Mouse (Mus musculus): Measurements from ENCODE around the gene Pwwp2b.

Pwwp2b gene

GRCm38 (mm10) chr7:139247881-139248614, at the start of gene Pwwp2b:
TSS of gene Pwwp2b (plus strand) at chr7:139248482.
- DNase-seq, result peak; percentile 71

GRCm38 (mm10) chr7:139200108-139200507, 48.2 kb upstream of the Pwwp2b start:
- peak; percentile 59 for DNase-seq

- no peak for DNase-seq
Observed at GRCm38 (mm10) chr7:139201209-139201608, 47.1 kb upstream of the Pwwp2b start.

- no peak for DNase-seq
Observed at GRCm38 (mm10) chr7:139208023-139208772, 40.1 kb upstream of the Pwwp2b start.

DNA sequence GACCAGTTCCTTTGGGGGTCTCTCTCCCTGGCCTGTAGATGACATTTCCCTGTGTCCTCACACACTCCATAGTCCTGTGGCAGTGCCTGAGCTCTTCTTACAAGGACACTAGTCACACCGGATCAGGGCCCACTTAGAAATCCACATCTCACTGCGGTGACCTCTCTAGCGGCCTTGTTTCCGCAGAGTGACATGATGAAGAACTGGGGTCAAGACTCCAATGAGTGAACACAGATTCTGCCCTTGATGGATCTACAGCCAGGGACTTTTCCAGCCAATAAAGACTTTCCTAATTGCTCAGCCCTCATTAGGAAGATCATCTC, 39.5 kb upstream of the Pwwp2b start:
- DNase-seq, result no peak

DNA sequence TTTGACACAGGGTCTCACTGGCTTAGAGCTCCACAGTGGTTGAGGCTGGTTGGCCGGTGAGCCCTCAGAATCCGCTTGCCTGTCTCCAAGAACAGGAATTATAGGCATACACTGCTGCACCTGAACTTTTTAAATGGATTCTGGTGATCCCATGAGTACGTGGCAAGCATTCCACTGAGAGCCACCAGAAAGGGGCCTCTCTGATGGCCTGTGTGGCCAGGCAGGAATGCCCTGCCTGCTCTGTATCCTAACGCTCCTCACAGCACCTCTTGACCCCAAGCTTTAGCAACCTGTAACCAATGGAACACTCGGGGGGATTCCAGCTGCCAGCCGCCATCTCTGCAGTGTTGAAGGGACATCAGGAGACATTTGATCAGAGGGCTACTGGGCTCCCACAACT, 36.5 kb upstream of the Pwwp2b start:
- DNase-seq, result no peak

DNA sequence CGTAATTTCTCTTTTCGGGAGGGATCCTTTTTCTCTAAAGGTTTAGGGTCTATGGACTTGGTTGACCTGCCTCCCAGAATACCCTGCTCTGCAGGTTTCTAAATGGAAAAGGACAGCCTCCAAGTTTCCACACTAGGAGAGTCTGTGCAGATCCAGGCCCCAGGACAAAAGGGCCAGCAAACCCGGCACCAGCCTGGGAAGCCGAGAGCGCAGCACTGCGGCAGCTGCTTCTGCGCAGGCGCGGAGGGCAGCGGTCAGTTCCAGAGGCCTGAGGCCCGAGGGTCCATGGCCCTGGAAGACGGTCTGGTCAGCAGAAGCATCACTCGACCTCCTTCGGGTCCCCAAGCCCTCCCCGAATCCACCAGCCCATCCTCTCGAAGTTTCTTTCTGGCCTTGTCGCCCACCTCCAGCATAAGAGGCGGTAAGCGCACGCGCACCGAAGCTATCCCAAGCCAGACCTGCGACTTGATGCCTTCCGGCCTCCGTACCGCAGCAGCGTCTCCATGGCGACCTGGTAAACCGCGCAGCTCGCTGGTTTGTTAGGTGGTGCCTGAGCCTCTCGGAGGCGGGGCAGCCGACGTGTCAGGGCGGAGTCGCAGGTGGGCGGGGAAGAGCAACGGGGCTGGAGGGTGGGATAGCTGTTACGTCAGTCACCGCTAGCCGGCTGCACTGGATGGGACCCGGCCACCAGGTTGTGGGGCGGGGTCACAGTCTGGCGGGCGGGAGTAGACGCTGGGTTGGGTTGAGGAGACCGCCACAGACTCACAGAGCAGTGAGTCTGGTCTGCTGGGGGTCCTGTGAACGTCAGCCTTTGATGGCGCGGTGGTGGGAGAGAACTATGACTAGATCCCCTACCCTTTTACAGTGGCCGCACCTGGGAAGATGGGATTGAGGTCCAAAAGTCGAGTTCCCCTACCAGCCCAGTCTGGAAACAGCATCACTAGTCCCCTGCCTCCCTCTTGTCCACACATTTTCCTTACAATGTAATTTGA, 35.2 kb upstream of the Pwwp2b start, which contains the start of the genes Lrrc27 and Stk32c:
Lrrc27 (plus strand) TSS at position 235 of the 992 bp plus-strand sequence.
Stk32c (minus strand) TSS at position 554 of the 992 bp plus-strand sequence.
- peak; percentile 97 for DNase-seq

- DNase-seq, result no peak
Observed at GRCm38 (mm10) chr7:139213751-139214150, 34.5 kb upstream of the Pwwp2b start.

- DNase-seq, result no peak
Observed at GRCm38 (mm10) chr7:139214160-139214559, 34.1 kb upstream of the Pwwp2b start.

GRCm38 (mm10) chr7:139214596-139215340, 33.5 kb upstream of the Pwwp2b start:
- DNase-seq, result no peak

GRCm38 (mm10) chr7:139215516-139215915, 32.8 kb upstream of the Pwwp2b start:
- no peak for DNase-seq

DNA sequence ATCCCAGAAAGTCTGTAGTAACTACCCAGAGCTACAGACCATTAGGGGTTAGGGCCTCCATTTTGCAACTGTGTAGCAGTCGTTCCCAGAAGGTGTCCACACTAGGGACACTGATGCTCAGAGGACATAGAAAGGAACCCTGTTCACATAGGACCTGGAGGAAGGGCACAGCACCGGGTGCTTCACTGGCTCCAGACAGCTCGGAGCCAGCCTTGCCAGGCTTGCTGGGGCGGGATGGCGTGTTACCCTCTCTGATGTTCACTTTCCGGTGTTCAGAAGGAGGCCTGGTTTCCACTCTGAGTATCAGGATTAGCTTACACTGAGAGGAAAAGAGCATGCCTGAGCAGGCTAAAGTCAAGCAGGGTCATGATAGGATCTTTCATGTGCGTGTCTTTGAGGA, 32.3 kb upstream of the Pwwp2b start:
- no peak for DNase-seq

- no peak for DNase-seq
Observed at GRCm38 (mm10) chr7:139216464-139216863, 31.8 kb upstream of the Pwwp2b start.

DNA sequence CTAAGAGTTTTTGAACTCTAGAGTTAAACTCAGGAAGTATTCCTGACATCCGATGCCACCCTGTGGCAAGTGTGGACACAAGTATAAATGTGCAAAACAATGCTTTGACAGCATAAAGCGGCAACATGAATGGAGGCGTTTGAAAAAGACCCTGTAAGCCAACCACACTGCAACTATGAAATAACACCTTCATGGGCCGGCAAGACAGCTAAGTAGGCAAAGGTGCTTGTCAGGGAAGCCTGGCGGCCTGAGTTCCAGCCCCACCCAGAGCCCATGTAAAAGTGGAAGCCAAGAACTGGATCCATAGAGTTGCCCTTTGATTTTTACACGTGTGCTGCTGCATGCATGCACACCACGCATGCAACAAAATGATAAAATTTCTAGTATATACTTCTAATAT, 31.2 kb upstream of the Pwwp2b start:
- no peak for DNase-seq

DNA sequence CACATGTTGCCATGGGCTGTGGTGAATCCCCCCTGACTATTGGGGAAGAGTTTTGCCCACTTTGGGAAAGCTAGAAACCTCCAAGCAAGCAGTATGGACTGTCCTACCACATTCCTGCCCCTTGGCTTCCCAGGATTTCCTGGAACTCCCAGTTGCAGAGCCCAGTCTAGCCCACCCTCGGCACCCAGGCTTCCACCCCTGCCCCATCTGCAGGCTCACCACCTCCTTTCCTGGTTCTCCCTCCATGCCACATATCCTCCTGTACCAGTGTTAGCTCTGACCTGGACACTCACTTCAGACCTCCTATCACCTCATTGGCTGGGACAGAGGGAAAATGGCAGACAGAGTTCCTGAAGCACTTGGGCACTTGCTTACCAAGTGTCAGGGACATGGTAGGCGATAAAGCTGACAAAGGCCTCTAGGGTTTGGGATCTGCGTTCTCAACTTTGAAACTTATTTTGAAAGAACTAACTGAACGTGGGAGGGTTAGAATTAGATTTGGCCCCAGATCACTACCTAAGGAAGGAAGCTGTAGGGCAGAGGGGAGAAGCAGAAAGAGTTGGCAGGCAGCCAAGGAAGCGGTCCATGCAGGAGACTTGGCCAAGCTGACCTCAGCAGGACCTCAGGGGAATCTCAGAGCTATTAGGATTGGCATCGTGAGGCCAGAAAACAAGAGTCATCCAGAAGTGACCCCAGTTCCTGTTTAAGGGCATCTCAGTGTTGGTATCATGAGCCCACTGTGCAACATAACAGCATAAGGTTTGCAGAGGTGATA, 29.5 kb upstream of the Pwwp2b start:
- DNase-seq, result no peak

- no peak for DNase-seq
Observed at GRCm38 (mm10) chr7:139219486-139219885, 28.8 kb upstream of the Pwwp2b start.

DNA sequence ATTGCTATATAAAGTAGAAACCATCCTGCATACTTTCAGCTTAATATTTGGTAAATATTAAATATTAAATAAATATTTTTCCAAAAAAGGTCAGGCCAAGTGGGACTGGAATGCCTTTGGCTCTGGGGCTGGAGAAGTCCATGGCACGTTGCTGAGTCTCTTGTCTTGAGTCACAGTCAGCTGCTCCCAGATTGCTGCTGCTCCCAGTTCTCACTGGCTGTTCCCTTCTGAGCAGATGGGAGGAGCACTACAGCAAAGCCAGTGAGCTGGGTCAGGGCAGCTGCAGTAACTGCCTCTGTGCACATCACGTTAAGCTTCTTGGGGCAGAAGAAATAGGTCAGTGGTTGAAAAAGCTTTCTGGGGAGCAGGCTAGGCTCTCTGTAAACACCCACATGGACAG, 28.0 kb upstream of the Pwwp2b start:
- no peak for DNase-seq

GRCm38 (mm10) chr7:139221072-139221471, 27.2 kb upstream of the Pwwp2b start:
- no peak for DNase-seq

- no peak for DNase-seq
Observed at GRCm38 (mm10) chr7:139221856-139222255, 26.4 kb upstream of the Pwwp2b start.

DNA sequence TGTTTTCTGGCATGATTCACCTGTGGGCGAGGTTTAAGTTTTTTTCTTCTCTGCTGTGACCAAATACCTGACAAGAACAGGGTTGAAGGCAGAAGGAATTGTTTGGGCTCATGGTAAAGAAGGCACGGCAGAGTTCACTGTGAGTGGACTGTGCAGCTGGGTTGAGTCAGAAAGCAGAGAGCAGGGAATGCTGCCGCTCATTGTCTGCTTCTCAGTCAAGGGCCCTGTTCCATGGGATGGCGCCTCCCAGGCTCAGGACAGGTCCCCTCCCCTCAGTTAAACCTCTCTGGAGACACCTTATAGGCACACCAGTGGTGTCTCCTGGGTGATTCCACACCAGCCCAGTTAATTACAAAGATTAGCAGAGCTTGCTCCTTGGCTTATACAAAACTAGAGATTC, 25.9 kb upstream of the Pwwp2b start:
- no peak for DNase-seq

DNA sequence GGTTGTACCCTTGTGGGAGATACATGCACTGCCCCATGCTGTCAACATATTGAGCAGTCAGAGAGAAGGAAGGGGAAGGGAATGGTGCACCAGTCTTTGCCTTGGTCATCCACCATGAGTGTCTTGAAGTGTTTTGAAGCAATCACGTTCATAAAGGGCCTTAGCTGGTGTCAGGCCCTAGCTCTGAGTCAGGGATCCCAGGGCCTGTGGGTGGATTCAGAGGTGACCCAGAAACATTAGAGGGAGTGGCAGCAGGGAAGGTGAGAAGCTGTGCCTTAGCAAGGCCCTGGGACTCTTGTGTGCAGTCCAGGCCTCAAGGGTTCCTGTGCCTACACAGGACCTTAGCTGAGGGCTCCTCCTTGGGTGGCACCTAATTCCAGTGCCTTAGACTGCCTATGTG, 24.2 kb upstream of the Pwwp2b start:
- no peak for DNase-seq

- no peak for DNase-seq
Observed at GRCm38 (mm10) chr7:139224725-139225124, 23.6 kb upstream of the Pwwp2b start.

Data from cerebellum, adult 11 months (tissue).